Mouse (Mus musculus) heart, postnatal 10 days (tissue): ENCODE measurements around the gene Uckl1. TPM values are rescaled to one million over a fixed set of nuclear protein-coding genes. Genes with fewer than 3 reads are reported as not detected.

Source experiments
- DNase-seq, 2 experiments: peaks; one replicate each; pipeline ENCODE4 v3.0.0; 2021
- intact Hi-C: fragments of 180-260 bp; cut with DNase I; formaldehyde crosslinking; loops from one replicate; pipeline ENCODE4 v1.15.1; 2025
- microRNA-seq, 2 experiments: library from miRNA; unstranded; fragments of <30 nt; microRNA quantifications; one replicate each; pipeline ENCODE4 v1.2.0; 2022
- total RNA-seq, 2 experiments: library from RNA; stranded (reverse); gene quantifications; 2 replicates each; pipeline ENCODE4 v1.2.3; 2021

The Uckl1 gene
- total RNA-seq, 2 experiments from 2014 or later, result 43.3 to 47.1 TPM

DNA sequence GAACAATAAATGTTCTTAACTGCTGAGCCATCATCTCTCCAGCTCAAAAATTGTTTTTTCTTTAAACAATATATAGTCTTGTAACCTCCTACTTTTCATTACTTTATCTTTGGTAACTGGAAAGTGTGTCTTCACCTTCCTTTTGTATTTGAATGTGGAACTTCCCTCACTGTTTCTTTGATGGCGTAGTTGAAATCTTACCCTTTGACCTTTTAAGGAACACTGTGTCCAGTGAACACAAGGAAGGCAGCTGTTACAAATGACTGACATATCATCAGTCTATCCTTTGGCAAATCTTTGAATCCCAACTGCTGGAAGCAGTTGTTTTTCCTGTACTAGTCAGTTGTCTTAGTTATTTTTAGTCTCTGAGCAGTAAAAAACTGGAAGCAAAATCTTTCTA is 55.6 kb downstream of the Uckl1 start:
- intact Hi-C loops, result no loop called here
- no peak for DNase-seq

- intact Hi-C loops, result no loop called here
- DNase-seq, result no peak
Measured at GRCm38 (mm10) chr2:181525526-181525925, 59.2 kb downstream of the Uckl1 start.

- intact Hi-C loops, result no loop called here
Measured at GRCm38 (mm10) chr2:181522811-181523210, 61.9 kb downstream of the Uckl1 start.

GRCm38 (mm10) chr2:181521491-181521890 is 63.2 kb downstream of the Uckl1 start:
- no peak for DNase-seq
- intact Hi-C loops, result loop anchor here (2.0 kb wide), 3 partner anchors 49 to 63 kb away; partner anchors contain the start of gene Zbtb46

More at GRCm38 (mm10) chr2:181522811-181523210, 61.9 kb downstream of the Uckl1 start:
- DNase-seq, result peak; percentile 17 to 47

GRCm38 (mm10) chr2:181520936-181521227 is 63.8 kb downstream of the Uckl1 start:
- DNase-seq, result no peak
- intact Hi-C loops, result loop anchor here (2.0 kb wide), 3 partner anchors 50 to 62 kb away; partner anchors contain the start of gene Zbtb46

GRCm38 (mm10) chr2:181520118-181520935 is 64.4 kb downstream of the Uckl1 start, which contains the start of gene Dnajc5:
Gene Dnajc5, plus strand, starts transcription at chr2:181520485.
- intact Hi-C loops, result loop anchor here (2.0 kb wide), 3 partner anchors 50 to 62 kb away; partner anchors contain the start of gene Zbtb46
- DNase-seq, result peak; percentile 98 to 99

- peak in 1 of 2 experiments; percentile 16 for DNase-seq
Measured at GRCm38 (mm10) chr2:181519201-181519600, 65.5 kb downstream of the Uckl1 start.

More at GRCm38 (mm10) chr2:181519201-181519600, 65.5 kb downstream of the Uckl1 start:
- intact Hi-C loops, result no loop called here

Small RNA genes within 50 kb of the gene (microRNA-seq; reads per million reads assigned to microRNA genes)
- 0 reads per million in 2 experiments for gene Mir7006

Other genes starting within 250 kb of the Uckl1 start
- 10 to 100 TPM; 19.6 to 19.7 TPM for gene Zgpat, start 220.0 kb downstream of the Uckl1 start, total RNA-seq
- 10 to 100 TPM; 38.3 to 40.4 TPM for gene Arfrp1, start 219.5 kb downstream of the Uckl1 start, total RNA-seq
- 1 to 10 TPM; 9.3 to 9.9 TPM for gene Lime1, start 204.8 kb downstream of the Uckl1 start, total RNA-seq
- 10 to 100 TPM; 14.8 to 15.9 TPM for gene Zbtb46, start 125.5 kb downstream of the Uckl1 start, total RNA-seq
- gene Abhd16b, start 91.7 kb downstream of the Uckl1 start, total RNA-seq, result not detected
- 10 to 100 TPM; 69.9 to 74.9 TPM for gene Tpd52l2, start 87.8 kb downstream of the Uckl1 start, total RNA-seq
- gene Dnajc5, start 64.4 kb downstream of the Uckl1 start, total RNA-seq, result 100 to 1,000 TPM in 1 of 2 experiments, 10 to 100 TPM in 1; 96.7 to 104 TPM
- 10 to 100 TPM; 37.0 to 41.1 TPM for gene Prpf6, start 7.0 kb upstream of the Uckl1 start, total RNA-seq
- gene Zfp512b, start 7.9 kb upstream of the Uckl1 start, total RNA-seq, result 10 to 100 TPM; 31.2 to 39.5 TPM
- gene Samd10, start 14.3 kb upstream of the Uckl1 start, total RNA-seq, result 1 to 10 TPM; 2.7 to 3.2 TPM
- not detected for gene Gm29797, start 72.1 kb upstream of the Uckl1 start, total RNA-seq
- gene Sox18, start 86.7 kb upstream of the Uckl1 start, total RNA-seq, result 100 to 1,000 TPM in 1 of 2 experiments, 10 to 100 TPM in 1; 91.5 to 103 TPM
- 10 to 100 TPM in 1 of 2 experiments, 1 to 10 TPM in 1; 8.6 to 10.7 TPM for gene Tcea2, start 95.4 kb upstream of the Uckl1 start, total RNA-seq
- gene Rgs19, start 109.1 kb upstream of the Uckl1 start, total RNA-seq, result 10 to 100 TPM; 12.2 to 12.7 TPM
- gene Lkaaear1, start 113.5 kb upstream of the Uckl1 start, total RNA-seq, result not detected
- not detected for gene Oprl1, start 130.1 kb upstream of the Uckl1 start, total RNA-seq
- not detected for gene Myt1, start 178.4 kb upstream of the Uckl1 start, total RNA-seq